In genomic region chr14:75540996-75541350, GRCm38 (mm10) we compare ENCODE assay signal across 17 mouse cellular contexts. TPM values are rescaled to one million over a fixed set of nuclear protein-coding genes. Genes with fewer than 3 reads are reported as not detected.
DNase-seq lines count a peak whose midpoint lies in the region; ATAC-seq lines count a peak whose summit lies in the region.
"Had no signal": no experiment of that assay in that cellular context is flagged by ENCODE, and none has a peak within 500 bp of the region (broad histone marks: within the 10 kb centered on the region; RNA-seq: fewer than 3 reads in every experiment).

No protein-coding gene starts in this region.

- no peak overlapping the region for H3K9ac ChIP-seq in embryonic facial prominence, embryonic 12.5 days
- no peak overlapping the region for H3K9ac ChIP-seq in hindbrain, embryonic 14.5 days
- no peak overlapping the region for H3K9ac ChIP-seq in neural tube, embryonic 11.5 days (ENCODE audit: low read length)

- peaks cover 23% of the 10 kb centered on the region for H3K4me1 ChIP-seq in embryonic facial prominence, embryonic 12.5 days
- H3K4me1 ChIP-seq in hindbrain, embryonic 14.5 days (replicated peaks; ENCODE audit: control insufficient read depth, insufficient read depth, low read length), result peaks cover 37% of the 10 kb centered on the region
- H3K4me1 ChIP-seq in neural tube, embryonic 11.5 days (ENCODE audit: control insufficient read depth, insufficient read depth, low read length), result peaks cover 19% of the 10 kb centered on the region

- H3K4me2 ChIP-seq in embryonic facial prominence, embryonic 12.5 days (replicated peaks), result no peak overlapping the region
- H3K4me2 ChIP-seq in hindbrain, embryonic 14.5 days (replicated peaks), result peak overlapping the region; percentile 27
- no peak overlapping the region for H3K4me2 ChIP-seq in neural tube, embryonic 11.5 days (ENCODE audit: low read depth)

- H3K27ac ChIP-seq in embryonic facial prominence, embryonic 12.5 days, result 0 out of 2 replicates have a peak overlapping the region, but pooled peaks have one; percentile 24
- peak overlapping the region; percentile 74 for H3K27ac ChIP-seq in hindbrain, embryonic 14.5 days
- H3K27ac ChIP-seq in neural tube, embryonic 11.5 days (ENCODE audit: low read depth, low read length), result peak overlapping the region; percentile 84

- no peaks in the 10 kb centered on the region for H3K9me3 ChIP-seq in embryonic facial prominence, embryonic 12.5 days
- H3K9me3 ChIP-seq in hindbrain, embryonic 14.5 days (ENCODE audit: control insufficient read depth, low read length), result no peaks in the 10 kb centered on the region
- H3K9me3 ChIP-seq in neural tube, embryonic 11.5 days (ENCODE audit: control insufficient read depth, low read length), result no peaks in the 10 kb centered on the region

- intact Hi-C loops in left cerebral cortex, postnatal 14 days (cut with DNase I), result no loop called here

- peak; percentile 38 to 52 for DNase-seq in cerebellum, postnatal 10 days
- DNase-seq in cerebellum, postnatal 25 days, result no peak
- DNase-seq in hindbrain, embryonic 14.5 days (ENCODE audit: low spot score), result peak; percentile 67
- peak; percentile 91 for DNase-seq in neural tube, embryonic 11.5 days (ENCODE audit: low spot score)
- DNase-seq in ovary, postnatal 10 days (ENCODE audit: low spot score), result no peak
- no peak for DNase-seq in layer of hippocampus, postnatal 36 days
- no peak for DNase-seq in left cerebral cortex, postnatal 14 days (ENCODE audit: low spot score in 2 of 2)
- DNase-seq: adrenal gland, adult 2 months; cerebellum, adult 2 months; spleen, adult 18-20 months; thymus, postnatal 36 days had no signal

- H3K36me3 ChIP-seq in embryonic facial prominence, embryonic 12.5 days, result no peaks in the 10 kb centered on the region
- H3K36me3 ChIP-seq in hindbrain, embryonic 14.5 days (replicated peaks; ENCODE audit: control insufficient read depth, insufficient read depth), result no peaks in the 10 kb centered on the region
- no peaks in the 10 kb centered on the region for H3K36me3 ChIP-seq in neural tube, embryonic 11.5 days (ENCODE audit: control insufficient read depth, insufficient read depth, low read length)

- H3K27me3 ChIP-seq in embryonic facial prominence, embryonic 12.5 days, result no peaks in the 10 kb centered on the region
- no peaks in the 10 kb centered on the region for H3K27me3 ChIP-seq in hindbrain, embryonic 14.5 days (ENCODE audit: control insufficient read depth, insufficient read depth, low read length)
- H3K27me3 ChIP-seq in neural tube, embryonic 11.5 days (ENCODE audit: control insufficient read depth, insufficient read depth, low read length), result no peaks in the 10 kb centered on the region

- no peak overlapping the region for H3K4me3 ChIP-seq in embryonic facial prominence, embryonic 12.5 days
- H3K4me3 ChIP-seq in hindbrain, embryonic 14.5 days (replicated peaks; ENCODE audit: low read length), result no peak overlapping the region
- no peak overlapping the region for H3K4me3 ChIP-seq in neural tube, embryonic 11.5 days (ENCODE audit: low read depth, low read length)

- ATAC-seq in embryonic facial prominence, embryonic 12.5 days (ENCODE audit: insufficient number of reproducible peaks, insufficient read depth, low FRiP score, low TSS enrichment), result no peak
- ATAC-seq in hindbrain, embryonic 14.5 days (ENCODE audit: low FRiP score), result peak; percentile 81
- ATAC-seq in neural tube, embryonic 11.5 days (ENCODE audit: insufficient read depth, low FRiP score, low TSS enrichment), result peak; percentile 77

- 9% methylated on average over 5 of the region's 5 CpGs for WGBS in embryonic facial prominence, embryonic 12.5 days
- 10% methylated on average over 5 of the region's 5 CpGs for WGBS in hindbrain, embryonic 14.5 days
- 7% methylated on average over 5 of the region's 5 CpGs for WGBS in neural tube, embryonic 11.5 days

RNA-seq across cellular contexts. Expression of gene Spert, which starts 51.9 kb away (rescaled TPM):
- polyA plus RNA-seq in embryonic facial prominence, embryonic 12.5 days (2016; fragmentation: Nextera tagmentation; extraction: Ambion mirVana), result not detected in 2 replicates
- polyA plus RNA-seq in hindbrain, embryonic 14.5 days (2014; fragmentation: Nextera tagmentation; extraction: Ambion mirVana), result not detected in 2 replicates
- not detected in 2 replicates for polyA plus RNA-seq in neural tube, embryonic 11.5 days (2014; fragmentation: Nextera tagmentation; extraction: Ambion mirVana)
- not detected for total RNA-seq in layer of hippocampus, postnatal 36 days (2021)
- not detected for total RNA-seq in left cerebral cortex, postnatal 14 days (2021)
- total RNA-seq: adrenal gland, adult 2 months; hematopoietic stem cell, adult 5-6 weeks; layer of hippocampus, adult 18-20 months; MEL had no signal
- polyA plus RNA-seq: adrenal gland, adult 2 months; cerebellum, adult 2 months; limb, embryonic 14.5 days; lung, embryonic 16.5 days had no signal

Comparison
In these comparisons a context has a peak if more than half of its experiments do, and no peak if none do; other contexts are left out.
1. DNase-seq: peak in cerebellum, postnatal 10 days (2 of 2), hindbrain, embryonic 14.5 days (single experiment) and neural tube, embryonic 11.5 days (single experiment); none in cerebellum, postnatal 25 days (0 of 2), ovary, postnatal 10 days (single experiment), layer of hippocampus, postnatal 36 days (0 of 2) and left cerebral cortex, postnatal 14 days (0 of 2).
2. H3K27ac ChIP-seq: peak in every context shown above with its lines; median percentile 84 in neural tube, embryonic 11.5 days; 74 in hindbrain, embryonic 14.5 days; 24 in embryonic facial prominence, embryonic 12.5 days.